Mouse (Mus musculus) kidney, embryonic 15.5 days (tissue): Measurements from ENCODE around the gene Plxnb2. TPM values are rescaled to one million over a fixed set of nuclear protein-coding genes. Genes with fewer than 3 reads are reported as not detected.

Source experiments
- ATAC-seq: fragments of 200-750 bp; cut with Nextera tagmentation; replicated peaks from 2 replicates; pipeline ENCODE4 v1.8.0; 2017; ENCODE audit warnings: moderate TSS enrichment; ENCODE audit not compliant: low FRiP score
- H3K27ac ChIP-seq: fragments of 300-500 bp; sonication (generic); 2 replicates; pipeline ENCODE4 v1.5.1; 2015; ENCODE audit warnings: mild to moderate bottlenecking, inconsistent platforms
- H3K27me3 ChIP-seq: fragments of 300-500 bp; sonication (generic); 2 replicates; pipeline ENCODE4 v1.6.1; 2015; ENCODE audit warnings: inconsistent platforms
- H3K36me3 ChIP-seq: fragments of 300-500 bp; sonication (generic); 2 replicates; pipeline ENCODE4 v1.6.1; 2015; ENCODE audit warnings: inconsistent platforms
- H3K4me1 ChIP-seq: fragments of 300-500 bp; sonication (generic); 2 replicates; pipeline ENCODE4 v1.6.1; 2015; ENCODE audit warnings: inconsistent platforms
- H3K4me2 ChIP-seq: fragments of 300-500 bp; sonication (generic); 2 replicates; pipeline ENCODE4 v1.6.1; 2015; ENCODE audit warnings: moderate library complexity, mild to moderate bottlenecking, inconsistent platforms
- H3K4me3 ChIP-seq: fragments of 300-500 bp; sonication (generic); replicated peaks from 2 replicates; pipeline ENCODE4 v1.5.1; 2015; ENCODE audit warnings: mild to moderate bottlenecking, inconsistent platforms
- H3K9ac ChIP-seq: fragments of 300-500 bp; sonication (generic); 2 replicates; pipeline ENCODE4 v1.6.1; 2015; ENCODE audit warnings: mild to moderate bottlenecking, inconsistent platforms
- H3K9me3 ChIP-seq: fragments of 300-500 bp; sonication (generic); replicated peaks from 2 replicates; pipeline ENCODE4 v1.6.1; 2016; ENCODE audit warnings: inconsistent platforms
- WGBS: fragments of 180-500 bp; shearing (Covaris S2); methylation state at CpG from one replicate; pipeline ENCODE4 v1.1.7; 2015; ENCODE audit warnings: mixed read lengths; 5-methylcytosine and 5-hydroxymethylcytosine counted together
- polyA plus RNA-seq: library from polyadenylated mRNA; unstranded; fragments of >200 nt; fragmentation: Nextera tagmentation; extraction: Ambion mirVana; gene quantifications from 2 replicates; pipeline ENCODE4 v1.2.1, GENCODE M21; 2015

Gene Plxnb2
- 138 and 160 TPM in 2 replicates for polyA plus RNA-seq

- H3K27me3 ChIP-seq, result no peaks in the 10 kb centered on the region
- peaks cover 4% of the 10 kb centered on the region; the same call in 1 of the 2 replicates for H3K36me3 ChIP-seq
- peak within 1 kb of the TSS; percentile 90 for H3K9ac ChIP-seq
- under 1% methylated on average over 44 of the region's 72 CpGs for WGBS
- no peaks in the 10 kb centered on the region for H3K9me3 ChIP-seq
- H3K4me2 ChIP-seq, result peak within 1 kb of the TSS; percentile 85
- H3K4me3 ChIP-seq, result peak within 1 kb of the TSS; percentile 91
- H3K4me1 ChIP-seq, result peaks cover 66% of the 10 kb centered on the region
- H3K27ac ChIP-seq, result peak within 1 kb of the TSS; percentile 96
- ATAC-seq, result peak; percentile 84
Observed at GRCm38 (mm10) chr15:89180571-89181229, at the start of gene Plxnb2. Gene Plxnb2, minus strand, starts transcription at chr15:89180788.

- Histone ChIP-seq H3K27ac (no peak overlapping the region), H3K4me2 (no peak overlapping the region), H3K9me3 (peaks cover 3% of the 10 kb centered on the region; the same call in 1 of the 2 replicates), H3K4me1 (peaks cover 11% of the 10 kb centered on the region), H3K36me3 (peaks cover 17% of the 10 kb centered on the region), H3K27me3 (no peaks in the 10 kb centered on the region), H3K4me3 (no peak overlapping the region), H3K9ac (no peak overlapping the region)
- WGBS, result 71% methylated on average over 2 of the region's 2 CpGs
- no peak for ATAC-seq
Observed at GRCm38 (mm10) chr15:89215611-89216233, 35.1 kb upstream of the Plxnb2 start.

- Histone ChIP-seq H3K27me3 (no peaks in the 10 kb centered on the region), H3K4me1 (peaks cover 16% of the 10 kb centered on the region), H3K27ac (no peak overlapping the region), H3K4me3 (no peak overlapping the region), H3K36me3 (peaks cover 17% of the 10 kb centered on the region), H3K9ac (no peak overlapping the region), H3K4me2 (no peak overlapping the region), H3K9me3 (peaks cover 3% of the 10 kb centered on the region; the same call in 1 of the 2 replicates)
- WGBS, result 95% methylated on average over 3 of the region's 3 CpGs
- ATAC-seq, result no peak
Observed at GRCm38 (mm10) chr15:89214953-89215352, 34.4 kb upstream of the Plxnb2 start.

- Histone ChIP-seq H3K36me3 (peaks cover 17% of the 10 kb centered on the region), H3K9me3 (peaks cover 3% of the 10 kb centered on the region; the same call in 1 of the 2 replicates), H3K4me2 (no peak overlapping the region), H3K4me1 (peaks cover 20% of the 10 kb centered on the region), H3K4me3 (no peak overlapping the region), H3K9ac (no peak overlapping the region), H3K27me3 (no peaks in the 10 kb centered on the region), H3K27ac (no peak overlapping the region)
- WGBS, result 83% methylated on average over 3 of the region's 3 CpGs
- ATAC-seq, result no peak
Observed at GRCm38 (mm10) chr15:89213517-89213916, 32.9 kb upstream of the Plxnb2 start.

GRCm38 (mm10) chr15:89212495-89212894, 31.9 kb upstream of the Plxnb2 start:
- Histone ChIP-seq H3K36me3 (peaks cover 17% of the 10 kb centered on the region), H3K4me3 (peak overlapping the region; percentile 92), H3K4me2 (peak overlapping the region; percentile 67), H3K27ac (no peak overlapping the region), H3K27me3 (no peaks in the 10 kb centered on the region), H3K9ac (peak overlapping the region; percentile 95; the same call in 1 of the 2 replicates), H3K4me1 (peaks cover 20% of the 10 kb centered on the region), H3K9me3 (peaks cover 3% of the 10 kb centered on the region; the same call in 1 of the 2 replicates)
- 63% methylated on average over 6 of the region's 6 CpGs for WGBS
- no peak for ATAC-seq

- 1% methylated on average over 35 of the region's 35 CpGs for WGBS
- H3K4me1 ChIP-seq, result peaks cover 20% of the 10 kb centered on the region
- no peaks in the 10 kb centered on the region for H3K27me3 ChIP-seq
- peak overlapping the region; percentile 93 for H3K27ac ChIP-seq
- peak overlapping the region; percentile 67 for H3K4me2 ChIP-seq
- peak overlapping the region; percentile 95 for H3K9ac ChIP-seq
- peaks cover 3% of the 10 kb centered on the region; the same call in 1 of the 2 replicates for H3K9me3 ChIP-seq
- peak; percentile 29 for ATAC-seq
- H3K4me3 ChIP-seq, result peak overlapping the region; percentile 92
- H3K36me3 ChIP-seq, result peaks cover 16% of the 10 kb centered on the region
Observed at GRCm38 (mm10) chr15:89211716-89212461, 31.3 kb upstream of the Plxnb2 start.

- peak; percentile 88 for ATAC-seq
- 3% methylated on average over 51 of the region's 73 CpGs for WGBS
Observed at GRCm38 (mm10) chr15:89210915-89211715, 30.5 kb upstream of the Plxnb2 start, which contains the start of gene Ppp6r2. Gene Ppp6r2, plus strand, starts transcription at chr15:89211553.

GRCm38 (mm10) chr15:89209886-89210761, 29.5 kb upstream of the Plxnb2 start:
- no peaks in the 10 kb centered on the region for H3K9me3 ChIP-seq
- peak; percentile 24; the same call in 1 of the 2 replicates for ATAC-seq
- H3K4me2 ChIP-seq, result peak overlapping the region; percentile 63
- H3K36me3 ChIP-seq, result no peaks in the 10 kb centered on the region
- H3K4me1 ChIP-seq, result peaks cover 20% of the 10 kb centered on the region
- H3K27ac ChIP-seq, result peak overlapping the region; percentile 93
- H3K9ac ChIP-seq, result peak overlapping the region; percentile 35; the same call in 1 of the 2 replicates
- peak overlapping the region; percentile 92 for H3K4me3 ChIP-seq
- no peaks in the 10 kb centered on the region for H3K27me3 ChIP-seq
- WGBS, result 15% methylated on average over 22 of the region's 22 CpGs

More at GRCm38 (mm10) chr15:89210915-89211715, 30.5 kb upstream of the Plxnb2 start, which contains the start of gene Ppp6r2:
- peak within 1 kb of the TSS; percentile 92 for H3K4me3 ChIP-seq
- no peaks in the 10 kb centered on the region for H3K9me3 ChIP-seq
- peak within 1 kb of the TSS; percentile 95 for H3K9ac ChIP-seq
- peak within 1 kb of the TSS; percentile 67 for H3K4me2 ChIP-seq
- H3K27ac ChIP-seq, result peak within 1 kb of the TSS; percentile 93
- H3K4me1 ChIP-seq, result peaks cover 20% of the 10 kb centered on the region
- H3K27me3 ChIP-seq, result no peaks in the 10 kb centered on the region
- H3K36me3 ChIP-seq, result peaks cover 8% of the 10 kb centered on the region

- H3K4me3 ChIP-seq, result no peak overlapping the region
- peaks cover 14% of the 10 kb centered on the region for H3K4me1 ChIP-seq
- no peak for ATAC-seq
- 86% methylated on average over 4 of the region's 4 CpGs for WGBS
- no peaks in the 10 kb centered on the region for H3K36me3 ChIP-seq
- peaks cover 5% of the 10 kb centered on the region; the same call in 1 of the 2 replicates for H3K9me3 ChIP-seq
- H3K4me2 ChIP-seq, result no peak overlapping the region
- H3K9ac ChIP-seq, result no peak overlapping the region
- no peaks in the 10 kb centered on the region for H3K27me3 ChIP-seq
- no peak overlapping the region for H3K27ac ChIP-seq
Observed at GRCm38 (mm10) chr15:89207457-89207856, 26.9 kb upstream of the Plxnb2 start.

- Histone ChIP-seq H3K36me3 (no peaks in the 10 kb centered on the region), H3K9me3 (no peaks in the 10 kb centered on the region), H3K4me1 (peaks cover 17% of the 10 kb centered on the region), H3K27me3 (no peaks in the 10 kb centered on the region), H3K4me3 (peak overlapping the region; percentile 91), H3K9ac (no peak overlapping the region; the same call in 1 of the 2 replicates), H3K4me2 (peak overlapping the region; percentile 68), H3K27ac (peak overlapping the region; percentile 99; the same call in 1 of the 2 replicates)
- no peak for ATAC-seq
- WGBS, result 73% methylated on average over 15 of the region's 15 CpGs
Observed at GRCm38 (mm10) chr15:89197056-89197455, 16.5 kb upstream of the Plxnb2 start.
